ENCODE assay signal across 8 mouse cellular contexts in genomic region chr17:34645831-34646511, GRCm38 (mm10). TPM values are rescaled to one million over a fixed set of nuclear protein-coding genes. Genes with fewer than 3 reads are reported as not detected.
DNase-seq lines count a peak whose midpoint lies in the region; ATAC-seq and TF ChIP-seq lines count a peak whose summit lies in the region.

No protein-coding gene starts in this region.

- ATAC-seq in intestine, embryonic 15.5 days: no peak
- no peak for ATAC-seq in intestine, embryonic 16.5 days
- no peak for ATAC-seq in embryonic facial prominence, embryonic 15.5 days (ENCODE audit: insufficient number of reproducible peaks, low FRiP score, low TSS enrichment, low read depth)
- no peak for ATAC-seq in liver, embryonic 16.5 days (ENCODE audit: low read depth)

- H3K27me3 ChIP-seq in intestine, embryonic 15.5 days (replicated peaks): no peaks in the 10 kb centered on the region
- H3K27me3 ChIP-seq in intestine, embryonic 16.5 days (replicated peaks; ENCODE audit: control insufficient read depth, insufficient read depth, low read length): no peaks in the 10 kb centered on the region
- H3K27me3 ChIP-seq in embryonic facial prominence, embryonic 15.5 days: no peaks in the 10 kb centered on the region
- H3K27me3 ChIP-seq in liver, embryonic 16.5 days (ENCODE audit: control insufficient read depth, insufficient read depth, low read depth, low read length): no peaks in the 10 kb centered on the region

- no peak for TF ChIP-seq POLR2A in bone marrow, adult 2 months (IDR thresholded peaks at IDR 0.05; ENCODE audit: borderline replicate concordance, control insufficient read depth, low read depth, low read length)

- TF ChIP-seq CTCF in bone marrow, adult 2 months (IDR thresholded peaks at IDR 0.05; ENCODE audit: control insufficient read depth, insufficient read depth, low read length): no peak

- H3K4me2 ChIP-seq in intestine, embryonic 15.5 days (replicated peaks): peak overlapping the region; percentile 68
- no peak overlapping the region for H3K4me2 ChIP-seq in intestine, embryonic 16.5 days (ENCODE audit: low read depth, low read length)
- H3K4me2 ChIP-seq in embryonic facial prominence, embryonic 15.5 days (replicated peaks): peak overlapping the region; percentile 84
- peak overlapping the region; percentile 45; the same call in 1 of the 2 replicates for H3K4me2 ChIP-seq in liver, embryonic 16.5 days (ENCODE audit: low read depth, low read length)

- no peaks in the 10 kb centered on the region for H3K9me3 ChIP-seq in intestine, embryonic 15.5 days
- no peaks in the 10 kb centered on the region for H3K9me3 ChIP-seq in intestine, embryonic 16.5 days (ENCODE audit: control insufficient read depth, low read length)
- no peaks in the 10 kb centered on the region for H3K9me3 ChIP-seq in embryonic facial prominence, embryonic 15.5 days (replicated peaks)
- H3K9me3 ChIP-seq in liver, embryonic 16.5 days (replicated peaks; ENCODE audit: control insufficient read depth, low read length): no peaks in the 10 kb centered on the region

- H3K36me3 ChIP-seq in intestine, embryonic 15.5 days: peaks cover 7% of the 10 kb centered on the region
- H3K36me3 ChIP-seq in intestine, embryonic 16.5 days (ENCODE audit: control insufficient read depth, insufficient read depth, low read length): no peaks in the 10 kb centered on the region; the same call in 1 of the 2 replicates
- peaks cover 25% of the 10 kb centered on the region for H3K36me3 ChIP-seq in embryonic facial prominence, embryonic 15.5 days
- H3K36me3 ChIP-seq in liver, embryonic 16.5 days (ENCODE audit: control insufficient read depth, insufficient read depth): peaks cover 4% of the 10 kb centered on the region

- no peak overlapping the region for H3K9ac ChIP-seq in intestine, embryonic 15.5 days
- no peak overlapping the region for H3K9ac ChIP-seq in intestine, embryonic 16.5 days (ENCODE audit: low read depth, low read length)
- no peak overlapping the region for H3K9ac ChIP-seq in embryonic facial prominence, embryonic 15.5 days
- H3K9ac ChIP-seq in liver, embryonic 16.5 days (ENCODE audit: low read depth, low read length): no peak overlapping the region

- no peak overlapping the region for H3K27ac ChIP-seq in intestine, embryonic 15.5 days
- H3K27ac ChIP-seq in intestine, embryonic 16.5 days (ENCODE audit: low read length): no peak overlapping the region
- H3K27ac ChIP-seq in bone marrow, adult 2 months (ENCODE audit: control insufficient read depth, insufficient read depth, low read depth, low read length, poor library complexity): peak overlapping the region; percentile 45; the same call in 1 of the 2 replicates
- H3K27ac ChIP-seq in embryonic facial prominence, embryonic 15.5 days (replicated peaks): 0 out of 2 replicates have a peak overlapping the region, but pooled peaks have one; percentile 44
- H3K27ac ChIP-seq in liver, embryonic 16.5 days (ENCODE audit: low read length): no peak overlapping the region

- 91% methylated on average over 30 of the region's 30 CpGs for WGBS in intestine, embryonic 15.5 days
- WGBS in intestine, embryonic 16.5 days: 88% methylated on average over 30 of the region's 30 CpGs
- 48% methylated on average over 30 of the region's 30 CpGs for WGBS in bone marrow, adult 2 months
- 89% methylated on average over 30 of the region's 30 CpGs for WGBS in embryonic facial prominence, embryonic 15.5 days
- WGBS in liver, embryonic 16.5 days (ENCODE audit: insufficient replicate concordance): 61% methylated on average over 30 of the region's 30 CpGs

- DNase-seq in urinary bladder, postnatal 25 days (ENCODE audit: low spot score): no peak
- DNase-seq in embryo, embryonic 10 days (ENCODE audit: low spot score): no peak
- no peak for DNase-seq in right cerebral cortex, postnatal 36 days (ENCODE audit: low spot score in 2 of 2)

- no peak overlapping the region for H3K4me3 ChIP-seq in intestine, embryonic 15.5 days (replicated peaks)
- H3K4me3 ChIP-seq in intestine, embryonic 16.5 days (ENCODE audit: low read length): no peak overlapping the region
- H3K4me3 ChIP-seq in bone marrow, adult 2 months (replicated peaks; ENCODE audit: control insufficient read depth, low read depth, low read length): peak overlapping the region; percentile 33
- H3K4me3 ChIP-seq in embryonic facial prominence, embryonic 15.5 days (replicated peaks): peak overlapping the region; percentile 99
- peak overlapping the region; percentile 95 for H3K4me3 ChIP-seq in liver, embryonic 16.5 days (ENCODE audit: low read depth, low read length)

- peaks cover 28% of the 10 kb centered on the region for H3K4me1 ChIP-seq in intestine, embryonic 15.5 days (replicated peaks)
- H3K4me1 ChIP-seq in intestine, embryonic 16.5 days (ENCODE audit: control insufficient read depth, insufficient read depth, low read length): peaks cover 15% of the 10 kb centered on the region
- peaks cover 7% of the 10 kb centered on the region for H3K4me1 ChIP-seq in bone marrow, adult 2 months (ENCODE audit: control insufficient read depth, insufficient read depth, low read length)
- H3K4me1 ChIP-seq in embryonic facial prominence, embryonic 15.5 days: peaks cover 42% of the 10 kb centered on the region
- H3K4me1 ChIP-seq in liver, embryonic 16.5 days (ENCODE audit: control insufficient read depth, low read depth, low read length): peaks cover 31% of the 10 kb centered on the region

RNA-seq across cellular contexts. Expression of gene Atf6b, which starts 1.0 kb away (rescaled TPM):
- polyA plus RNA-seq in intestine, embryonic 15.5 days (2015; fragmentation: Nextera tagmentation; extraction: Ambion mirVana): 67.5 and 68.2 TPM in 2 replicates
- 66.3 and 69.1 TPM in 2 replicates for polyA plus RNA-seq in intestine, embryonic 16.5 days (2015; fragmentation: Nextera tagmentation; extraction: Ambion mirVana)
- polyA plus RNA-seq in bone marrow, adult 2 months (2011; ENCODE audit: insufficient read depth, insufficient read length, low replicate concordance, missing spikeins): 22.4 and 40.2 TPM in 2 replicates
- 88.8 and 94.7 TPM in 2 replicates for polyA plus RNA-seq in embryonic facial prominence, embryonic 15.5 days (2015; fragmentation: Nextera tagmentation; extraction: Ambion mirVana)
- 17.7 and 17.8 TPM in 2 replicates for polyA plus RNA-seq in liver, embryonic 16.5 days (2015; fragmentation: Nextera tagmentation; extraction: Ambion mirVana)

RNA-seq across cellular contexts. Expression of gene Fkbpl, which starts 1.4 kb away (rescaled TPM):
- 12.1 and 13.7 TPM in 2 replicates for polyA plus RNA-seq in intestine, embryonic 15.5 days (2015; fragmentation: Nextera tagmentation; extraction: Ambion mirVana)
- 10.2 and 14.4 TPM in 2 replicates for polyA plus RNA-seq in intestine, embryonic 16.5 days (2015; fragmentation: Nextera tagmentation; extraction: Ambion mirVana)
- 4.6 and 13.6 TPM in 2 replicates for polyA plus RNA-seq in bone marrow, adult 2 months (2011; ENCODE audit: insufficient read depth, insufficient read length, low replicate concordance, missing spikeins)
- 16.2 and 16.8 TPM in 2 replicates for polyA plus RNA-seq in embryonic facial prominence, embryonic 15.5 days (2015; fragmentation: Nextera tagmentation; extraction: Ambion mirVana)
- polyA plus RNA-seq in liver, embryonic 16.5 days (2015; fragmentation: Nextera tagmentation; extraction: Ambion mirVana): 3.7 and 4.6 TPM in 2 replicates

RNA-seq across cellular contexts. Expression of gene Prrt1, which starts 16.6 kb away (rescaled TPM):
- polyA plus RNA-seq in intestine, embryonic 15.5 days (2015; fragmentation: Nextera tagmentation; extraction: Ambion mirVana): 0.40 and 0.49 TPM in 2 replicates
- polyA plus RNA-seq in intestine, embryonic 16.5 days (2015; fragmentation: Nextera tagmentation; extraction: Ambion mirVana): 0.32 and 0.47 TPM in 2 replicates
- 2.9 and 4.5 TPM in 2 replicates for polyA plus RNA-seq in bone marrow, adult 2 months (2011; ENCODE audit: insufficient read depth, insufficient read length, low replicate concordance, missing spikeins)
- polyA plus RNA-seq in embryonic facial prominence, embryonic 15.5 days (2015; fragmentation: Nextera tagmentation; extraction: Ambion mirVana): 1.3 and 1.5 TPM in 2 replicates
- not detected in 2 replicates for polyA plus RNA-seq in liver, embryonic 16.5 days (2015; fragmentation: Nextera tagmentation; extraction: Ambion mirVana)

RNA-seq across cellular contexts. Expression of gene Ppt2, which starts 17.7 kb away (rescaled TPM):
- polyA plus RNA-seq in intestine, embryonic 15.5 days (2015; fragmentation: Nextera tagmentation; extraction: Ambion mirVana): 27.8 and 29.6 TPM in 2 replicates
- polyA plus RNA-seq in intestine, embryonic 16.5 days (2015; fragmentation: Nextera tagmentation; extraction: Ambion mirVana): 32.3 and 32.9 TPM in 2 replicates
- 12.6 and 16.6 TPM in 2 replicates for polyA plus RNA-seq in bone marrow, adult 2 months (2011; ENCODE audit: insufficient read depth, insufficient read length, low replicate concordance, missing spikeins)
- 27.5 and 28.3 TPM in 2 replicates for polyA plus RNA-seq in embryonic facial prominence, embryonic 15.5 days (2015; fragmentation: Nextera tagmentation; extraction: Ambion mirVana)
- polyA plus RNA-seq in liver, embryonic 16.5 days (2015; fragmentation: Nextera tagmentation; extraction: Ambion mirVana): 11.4 and 13.8 TPM in 2 replicates

RNA-seq across cellular contexts. Expression of gene Tnxb, which starts 24.4 kb away (rescaled TPM):
- 1.1 and 1.3 TPM in 2 replicates for polyA plus RNA-seq in intestine, embryonic 15.5 days (2015; fragmentation: Nextera tagmentation; extraction: Ambion mirVana)
- 1.1 TPM in 2 replicates for polyA plus RNA-seq in intestine, embryonic 16.5 days (2015; fragmentation: Nextera tagmentation; extraction: Ambion mirVana)
- 0.17 TPM in 1 of 2 replicates, not detected in the other for polyA plus RNA-seq in bone marrow, adult 2 months (2011; ENCODE audit: insufficient read depth, insufficient read length, low replicate concordance, missing spikeins)
- polyA plus RNA-seq in embryonic facial prominence, embryonic 15.5 days (2015; fragmentation: Nextera tagmentation; extraction: Ambion mirVana): 0.48 and 0.87 TPM in 2 replicates
- 0.20 and 0.27 TPM in 2 replicates for polyA plus RNA-seq in liver, embryonic 16.5 days (2015; fragmentation: Nextera tagmentation; extraction: Ambion mirVana)

Comparison
In these comparisons a context has a peak if more than half of its experiments do, and no peak if none do; other contexts are left out.
1. H3K27ac ChIP-seq: peak in bone marrow, adult 2 months (single experiment) and embryonic facial prominence, embryonic 15.5 days (single experiment); none in intestine, embryonic 15.5 days (single experiment), intestine, embryonic 16.5 days (single experiment) and liver, embryonic 16.5 days (single experiment).
2. H3K4me3 ChIP-seq: peak in bone marrow, adult 2 months (single experiment), embryonic facial prominence, embryonic 15.5 days (single experiment) and liver, embryonic 16.5 days (single experiment); none in intestine, embryonic 15.5 days (single experiment) and intestine, embryonic 16.5 days (single experiment).